Mouse (Mus musculus): ENCODE measurements around the gene Fermt2. TPM values are rescaled to one million over a fixed set of nuclear protein-coding genes. Genes with fewer than 3 reads are reported as not detected.

Gene Fermt2
- polyA plus RNA-seq, 1 experiment from 2014 or later = 65.9 TPM

DNA sequence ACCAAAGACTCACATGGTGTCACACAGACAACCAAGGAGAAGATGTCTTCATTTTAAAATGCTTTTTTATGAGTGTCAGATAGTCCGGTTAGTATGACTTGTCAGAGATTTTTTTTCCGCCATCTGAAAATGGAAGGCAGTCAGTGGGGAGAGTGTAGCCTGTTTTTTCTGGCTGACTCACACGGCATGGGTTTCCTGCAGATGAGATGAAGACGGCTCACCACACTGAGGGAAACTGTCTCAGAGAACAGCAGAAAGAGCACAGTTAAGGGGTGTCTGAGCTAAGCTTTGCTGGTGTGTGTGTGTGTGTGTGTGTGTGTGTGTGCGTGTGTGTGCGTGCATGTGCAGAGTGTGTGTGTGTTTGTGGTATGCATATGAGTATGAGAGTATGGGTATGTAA is 88.6 kb downstream of the Fermt2 start:
- Histone ChIP-seq H3K4me3 (replicated peaks) (no peak overlapping the region), H3K9ac (no peak overlapping the region), H3K36me3 (replicated peaks) (no peaks in the 10 kb centered on the region), H3K27ac (no peak overlapping the region), H3K9me3 (no peaks in the 10 kb centered on the region), H3K4me2 (no peak overlapping the region), H3K27me3 (peaks cover 3% of the 10 kb centered on the region; the same call in 1 of the 2 replicates), H3K4me1 (no peaks in the 10 kb centered on the region)
- no peak for ATAC-seq (ENCODE audit: low FRiP score)
- 87% methylated on average over 6 of the region's 6 CpGs for WGBS

DNA sequence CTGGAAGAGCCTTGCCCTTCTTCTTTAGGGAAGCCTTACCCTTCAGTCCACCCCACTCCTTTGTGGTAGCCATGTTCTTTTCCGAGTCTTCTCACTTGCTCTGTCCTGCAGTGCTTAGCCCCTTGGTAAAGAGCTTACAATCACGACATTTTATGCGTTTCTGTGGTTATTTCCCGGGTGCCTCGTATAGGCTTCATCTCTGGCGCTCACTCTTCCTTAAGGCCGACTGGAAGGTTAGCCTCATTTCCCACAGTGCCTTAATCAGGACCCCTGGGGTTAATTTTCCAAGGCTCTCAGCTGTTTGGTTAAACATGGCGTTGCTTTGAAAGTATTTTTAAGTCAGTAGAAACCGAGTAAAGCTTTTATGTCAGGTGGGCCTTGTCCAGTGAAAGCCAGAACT is 90.5 kb downstream of the Fermt2 start:
- no peak overlapping the region for H3K4me2 ChIP-seq
- ATAC-seq (ENCODE audit: low FRiP score) = no peak
- H3K36me3 ChIP-seq (replicated peaks) = no peaks in the 10 kb centered on the region
- H3K27ac ChIP-seq = no peak overlapping the region
- H3K4me1 ChIP-seq = no peaks in the 10 kb centered on the region
- no peaks in the 10 kb centered on the region for H3K27me3 ChIP-seq
- H3K9ac ChIP-seq = no peak overlapping the region
- WGBS = 78% methylated on average over 9 of the region's 9 CpGs
- H3K4me3 ChIP-seq (replicated peaks) = no peak overlapping the region
- no peaks in the 10 kb centered on the region for H3K9me3 ChIP-seq

DNA sequence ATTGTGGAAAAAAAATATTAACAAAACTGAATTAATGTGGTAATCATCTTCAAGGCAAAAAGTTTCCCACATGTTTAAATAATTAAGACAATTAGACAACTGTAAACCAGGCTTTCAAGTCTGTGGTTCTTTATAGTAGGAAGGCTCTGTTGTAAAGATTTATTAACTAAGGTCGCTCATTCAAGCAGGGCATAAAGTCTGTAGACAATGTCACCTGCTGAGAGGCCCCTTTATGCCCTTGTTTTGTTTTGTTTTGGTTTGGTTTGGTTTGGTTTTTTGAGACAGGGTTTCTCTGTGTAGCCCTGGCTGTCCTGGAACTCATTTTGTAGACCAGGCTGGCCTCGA is 91.0 kb downstream of the Fermt2 start:
- ATAC-seq (ENCODE audit: low FRiP score) = no peak
- Histone ChIP-seq H3K36me3 (replicated peaks) (no peaks in the 10 kb centered on the region), H3K9me3 (no peaks in the 10 kb centered on the region), H3K27ac (no peak overlapping the region), H3K27me3 (no peaks in the 10 kb centered on the region), H3K4me1 (no peaks in the 10 kb centered on the region), H3K4me3 (replicated peaks) (no peak overlapping the region), H3K9ac (no peak overlapping the region), H3K4me2 (no peak overlapping the region)
- WGBS = 80% methylated on average over 2 of the region's 2 CpGs

DNA sequence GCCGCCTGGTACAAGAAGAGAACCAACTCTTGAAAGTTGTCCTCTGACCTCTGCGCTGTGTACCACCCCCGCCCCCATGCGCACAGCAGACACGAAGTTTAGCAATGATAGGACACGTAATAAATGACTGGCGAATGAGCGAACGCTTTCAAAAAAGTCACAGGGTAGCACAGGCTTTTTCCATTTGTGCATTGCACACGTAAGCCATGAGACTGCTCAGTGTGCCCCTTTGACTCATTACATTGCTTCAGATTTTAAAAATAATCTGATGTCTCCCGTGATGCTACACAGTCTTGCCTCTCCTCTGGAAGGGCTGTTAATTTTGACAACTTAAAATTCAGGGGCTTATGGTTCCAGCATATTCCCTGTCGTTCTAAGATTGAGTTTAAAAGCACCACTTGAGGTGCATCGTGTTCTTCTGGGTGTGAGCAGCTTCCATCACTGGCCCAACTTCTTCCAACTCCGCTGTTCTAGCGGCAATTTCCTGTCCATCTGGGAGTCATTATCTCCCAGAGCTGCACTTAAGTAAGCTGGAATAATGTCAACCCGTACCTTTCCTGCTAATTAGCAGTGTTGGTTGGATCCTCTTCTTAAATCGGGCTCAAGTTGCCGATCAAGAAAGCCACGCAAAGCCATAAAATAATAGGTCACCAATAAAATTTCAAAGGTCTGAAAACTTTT is 91.5 kb downstream of the Fermt2 start:
- no peaks in the 10 kb centered on the region for H3K36me3 ChIP-seq (replicated peaks)
- ATAC-seq (ENCODE audit: low FRiP score) = no peak
- H3K9me3 ChIP-seq = no peaks in the 10 kb centered on the region
- no peak overlapping the region for H3K4me3 ChIP-seq (replicated peaks)
- H3K27ac ChIP-seq = no peak overlapping the region
- WGBS = 81% methylated on average over 19 of the region's 19 CpGs
- no peak overlapping the region for H3K4me2 ChIP-seq
- no peak overlapping the region for H3K9ac ChIP-seq
- no peaks in the 10 kb centered on the region for H3K4me1 ChIP-seq
- no peaks in the 10 kb centered on the region for H3K27me3 ChIP-seq

DNA sequence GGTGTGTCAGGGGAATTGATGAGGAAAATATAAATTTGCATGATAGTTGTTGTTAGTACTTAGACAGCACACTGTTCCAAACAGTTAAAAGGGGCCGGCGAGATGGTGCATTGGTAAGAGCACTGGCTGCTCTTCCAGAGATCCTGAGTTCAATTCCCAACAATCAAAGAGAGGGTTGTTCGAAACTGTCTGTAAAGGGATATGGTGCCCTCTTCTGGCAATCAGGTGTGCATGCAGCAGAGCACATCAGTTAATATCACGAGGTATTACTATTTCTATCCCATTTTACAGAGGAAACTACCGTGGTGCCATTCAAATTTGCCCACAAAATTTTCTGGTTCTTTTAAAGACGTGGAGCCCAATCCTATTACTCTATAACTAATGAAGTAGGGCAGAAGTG is 95.7 kb downstream of the Fermt2 start:
- H3K27ac ChIP-seq = no peak overlapping the region
- H3K4me1 ChIP-seq = no peaks in the 10 kb centered on the region
- ATAC-seq (ENCODE audit: low FRiP score) = no peak
- no peak overlapping the region for H3K4me2 ChIP-seq
- WGBS = 69% methylated on average over 6 of the region's 6 CpGs
- H3K27me3 ChIP-seq = no peaks in the 10 kb centered on the region
- no peak overlapping the region for H3K4me3 ChIP-seq (replicated peaks)
- H3K9ac ChIP-seq = no peak overlapping the region
- peaks cover 8% of the 10 kb centered on the region; the same call in 1 of the 2 replicates for H3K9me3 ChIP-seq
- no peaks in the 10 kb centered on the region for H3K36me3 ChIP-seq (replicated peaks)

DNA sequence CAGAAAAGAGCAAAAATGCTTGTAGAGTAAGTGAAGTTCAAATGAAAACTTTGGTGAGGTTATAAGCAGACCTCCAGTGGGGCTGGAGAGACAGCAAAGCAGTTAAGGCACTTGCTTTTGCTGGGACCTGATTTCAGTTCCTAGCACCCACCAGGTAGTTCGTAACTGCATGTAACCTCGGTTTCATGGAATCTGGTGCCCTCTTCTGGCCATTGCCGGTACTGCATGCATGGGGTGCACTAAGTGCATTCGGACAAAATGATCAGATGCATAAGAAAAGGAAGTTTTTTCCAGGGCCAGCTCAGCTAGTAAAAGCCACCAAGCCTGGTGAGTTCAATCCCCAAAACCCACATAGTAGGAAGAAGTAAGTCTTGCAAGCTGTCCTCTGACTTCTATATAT is 97.9 kb downstream of the Fermt2 start:
- no peaks in the 10 kb centered on the region for H3K36me3 ChIP-seq (replicated peaks)
- ATAC-seq (ENCODE audit: low FRiP score) = no peak
- 68% methylated on average over 4 of the region's 4 CpGs for WGBS
- peaks cover 8% of the 10 kb centered on the region; the same call in 1 of the 2 replicates for H3K9me3 ChIP-seq
- H3K4me3 ChIP-seq (replicated peaks) = no peak overlapping the region
- no peak overlapping the region for H3K27ac ChIP-seq
- no peaks in the 10 kb centered on the region for H3K27me3 ChIP-seq
- no peaks in the 10 kb centered on the region for H3K4me1 ChIP-seq
- no peak overlapping the region for H3K4me2 ChIP-seq
- H3K9ac ChIP-seq = no peak overlapping the region

DNA sequence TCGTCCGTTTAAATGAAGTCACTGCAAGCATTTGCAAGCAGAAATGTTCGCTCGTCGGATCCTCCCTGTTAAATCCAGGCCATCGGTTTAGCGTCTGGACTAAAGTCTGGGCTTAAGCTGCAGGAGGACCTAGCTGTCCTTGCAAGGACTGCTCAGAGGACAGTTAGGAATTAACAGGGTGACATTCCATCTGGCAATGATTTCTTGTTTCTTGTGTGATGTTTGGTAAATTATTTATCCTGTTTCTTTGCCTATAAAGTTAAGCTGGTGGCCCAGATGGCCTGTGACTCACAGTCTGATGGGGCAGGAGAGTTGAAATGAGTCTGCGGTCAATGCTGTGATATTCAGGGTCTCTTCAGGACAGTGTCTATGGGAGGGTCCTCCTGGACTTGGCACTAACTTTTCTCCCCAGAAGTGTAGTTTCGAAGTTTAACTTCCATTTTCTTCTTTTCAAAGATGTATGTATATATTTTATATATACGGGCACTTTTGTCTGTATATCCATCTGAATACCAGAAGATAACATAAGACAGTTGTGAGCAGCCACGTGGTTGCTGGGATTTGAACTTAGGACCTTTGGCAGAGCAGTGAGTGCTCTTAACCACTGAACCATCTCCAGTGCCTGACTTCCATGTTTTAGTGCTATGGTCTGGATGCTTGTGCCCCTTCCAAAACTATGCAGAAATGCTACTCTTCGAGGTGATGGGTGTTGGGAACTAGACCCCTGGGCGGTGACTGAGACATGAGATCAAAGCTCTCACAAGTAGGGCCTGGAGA is 99.7 kb downstream of the Fermt2 start:
- Histone ChIP-seq H3K4me2 (no peak overlapping the region), H3K27me3 (no peaks in the 10 kb centered on the region), H3K9ac (no peak overlapping the region), H3K27ac (no peak overlapping the region), H3K4me1 (no peaks in the 10 kb centered on the region), H3K9me3 (peaks cover 14% of the 10 kb centered on the region; the same call in 1 of the 2 replicates), H3K36me3 (replicated peaks) (no peaks in the 10 kb centered on the region), H3K4me3 (replicated peaks) (no peak overlapping the region)
- ATAC-seq (ENCODE audit: low FRiP score) = no peak
- WGBS = 92% methylated on average over 13 of the region's 13 CpGs

DNA sequence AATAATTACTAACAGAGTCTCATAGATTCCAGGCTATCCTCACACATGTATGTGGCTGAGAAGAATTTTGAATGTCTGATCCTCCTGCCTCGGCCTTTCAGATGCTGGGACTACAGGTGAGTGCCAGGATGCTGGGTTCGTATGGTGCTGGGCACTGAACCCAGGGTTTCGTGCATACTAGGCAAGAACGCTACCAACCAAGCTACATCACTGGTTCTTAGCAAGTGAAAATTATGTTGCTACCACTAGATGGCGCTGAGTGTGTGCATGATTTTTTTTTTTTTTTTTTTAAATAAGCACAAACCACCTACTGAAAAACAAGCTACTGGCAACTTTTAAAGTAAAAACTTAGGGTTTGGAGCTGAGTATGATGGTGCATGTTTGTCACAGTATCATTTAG is 106.7 kb downstream of the Fermt2 start:
- no peaks in the 10 kb centered on the region for H3K27me3 ChIP-seq
- no peak overlapping the region for H3K4me2 ChIP-seq
- H3K4me3 ChIP-seq (replicated peaks) = no peak overlapping the region
- ATAC-seq (ENCODE audit: low FRiP score) = peak; percentile 73
- H3K9ac ChIP-seq = no peak overlapping the region
- 8% methylated on average over 5 of the region's 5 CpGs for WGBS
- H3K27ac ChIP-seq = no peak overlapping the region
- H3K36me3 ChIP-seq (replicated peaks) = no peaks in the 10 kb centered on the region
- 0 out of 2 replicates have a peak, but pooled peaks cover 6% of the 10 kb centered on the region for H3K9me3 ChIP-seq
- H3K4me1 ChIP-seq = no peaks in the 10 kb centered on the region

DNA sequence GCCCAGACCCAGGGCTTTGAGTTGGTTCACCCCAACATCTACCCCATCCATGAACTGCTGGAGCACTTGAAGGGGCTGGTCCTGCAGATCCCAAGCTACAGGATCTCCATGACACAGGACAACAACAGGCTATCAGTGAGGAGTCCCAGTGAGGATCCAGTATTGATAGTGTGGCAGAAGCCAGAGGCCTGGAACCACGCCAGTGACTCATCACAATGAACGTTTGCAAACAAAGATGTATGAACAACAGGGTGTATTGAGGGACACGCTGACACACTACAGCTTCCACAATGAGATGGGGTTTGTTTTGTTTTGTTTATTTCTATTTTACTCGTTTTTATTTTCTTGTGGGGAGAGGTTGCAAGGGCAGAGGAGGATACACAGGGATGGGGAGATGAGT is 107.5 kb downstream of the Fermt2 start:
- H3K9me3 ChIP-seq = 0 out of 2 replicates have a peak, but pooled peaks cover 6% of the 10 kb centered on the region
- H3K9ac ChIP-seq = no peak overlapping the region
- H3K4me2 ChIP-seq = no peak overlapping the region
- no peak for ATAC-seq (ENCODE audit: low FRiP score)
- 70% methylated on average over 4 of the region's 4 CpGs for WGBS
- H3K4me3 ChIP-seq (replicated peaks) = no peak overlapping the region
- H3K27me3 ChIP-seq = no peaks in the 10 kb centered on the region
- H3K36me3 ChIP-seq (replicated peaks) = no peaks in the 10 kb centered on the region
- no peak overlapping the region for H3K27ac ChIP-seq
- no peaks in the 10 kb centered on the region for H3K4me1 ChIP-seq

DNA sequence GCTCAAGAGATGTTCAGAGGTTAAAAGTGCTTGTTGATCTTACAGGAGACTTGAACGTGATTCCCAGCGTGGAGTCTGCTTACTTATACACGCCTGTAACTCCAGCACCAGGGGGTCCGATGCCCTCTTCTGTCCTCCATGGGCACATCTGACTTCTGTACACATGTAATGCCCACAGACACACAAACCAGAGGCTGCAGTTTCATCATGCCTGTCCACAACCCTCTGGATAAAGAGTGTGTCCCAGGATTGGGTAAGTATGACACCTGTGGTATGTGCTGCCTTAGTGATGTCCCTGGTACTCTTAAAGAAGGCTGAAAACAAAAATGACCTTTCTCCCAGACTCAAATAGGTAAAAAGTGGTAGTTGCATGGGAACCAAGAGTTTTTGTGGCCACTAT is 110.6 kb downstream of the Fermt2 start:
- Histone ChIP-seq H3K9ac (no peak overlapping the region), H3K9me3 (no peaks in the 10 kb centered on the region), H3K4me1 (no peaks in the 10 kb centered on the region), H3K4me3 (replicated peaks) (no peak overlapping the region), H3K36me3 (replicated peaks) (no peaks in the 10 kb centered on the region), H3K27me3 (no peaks in the 10 kb centered on the region), H3K4me2 (no peak overlapping the region), H3K27ac (no peak overlapping the region)
- 86% methylated on average over 4 of the region's 4 CpGs for WGBS
- no peak for ATAC-seq (ENCODE audit: low FRiP score)

DNA sequence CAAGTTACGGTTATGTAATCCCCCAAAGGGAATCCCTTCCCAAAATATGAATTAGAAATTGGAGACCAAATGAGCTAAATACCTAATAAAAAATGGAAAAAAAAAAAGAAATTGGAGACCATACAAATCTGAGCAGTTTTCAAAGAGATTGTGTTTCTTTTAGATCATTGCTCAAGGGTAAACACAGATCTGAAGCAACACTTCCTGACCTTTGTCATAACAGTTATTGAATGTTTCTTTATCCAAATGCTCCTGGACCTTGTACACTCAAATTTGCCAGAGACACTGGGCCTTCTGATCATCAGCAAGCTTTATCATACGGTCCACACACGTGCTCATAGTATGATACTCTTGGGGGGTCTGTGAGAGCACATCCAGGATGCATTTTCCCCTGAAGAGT is 111.4 kb downstream of the Fermt2 start:
- Histone ChIP-seq H3K9ac (no peak overlapping the region), H3K9me3 (no peaks in the 10 kb centered on the region), H3K27ac (no peak overlapping the region), H3K36me3 (replicated peaks) (no peaks in the 10 kb centered on the region), H3K4me2 (no peak overlapping the region), H3K4me3 (replicated peaks) (no peak overlapping the region), H3K4me1 (no peaks in the 10 kb centered on the region), H3K27me3 (no peaks in the 10 kb centered on the region)
- WGBS = 88% methylated on average over 3 of the region's 3 CpGs
- ATAC-seq (ENCODE audit: low FRiP score) = no peak

DNA sequence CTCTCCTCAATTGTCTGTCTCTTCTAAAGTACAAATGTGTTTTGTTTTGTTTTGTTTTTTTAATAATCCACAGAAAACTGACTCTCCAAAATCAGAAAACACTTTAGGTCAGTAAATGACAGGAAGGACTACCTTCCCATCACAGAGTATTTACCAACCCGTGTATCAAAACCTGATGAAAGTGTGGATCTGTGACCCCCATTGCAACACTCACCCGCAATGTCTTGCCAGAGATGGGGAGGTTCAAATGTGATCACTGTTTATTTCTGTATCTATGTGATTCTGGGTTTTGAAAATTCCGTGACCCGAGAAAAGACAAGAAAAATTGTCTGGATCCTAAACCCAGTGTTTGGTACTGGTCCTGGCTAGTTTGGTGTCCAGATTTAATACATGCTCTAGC is 113.7 kb downstream of the Fermt2 start:
- no peak overlapping the region for H3K4me2 ChIP-seq
- ATAC-seq (ENCODE audit: low FRiP score) = no peak
- WGBS = 93% methylated on average over 4 of the region's 4 CpGs
- no peaks in the 10 kb centered on the region for H3K9me3 ChIP-seq
- H3K27me3 ChIP-seq = no peaks in the 10 kb centered on the region
- no peaks in the 10 kb centered on the region for H3K36me3 ChIP-seq (replicated peaks)
- no peak overlapping the region for H3K27ac ChIP-seq
- no peaks in the 10 kb centered on the region for H3K4me1 ChIP-seq
- no peak overlapping the region for H3K9ac ChIP-seq
- H3K4me3 ChIP-seq (replicated peaks) = no peak overlapping the region
